Mouse (Mus musculus): ENCODE data around the gene Gja8.

The Gja8 gene

GRCm38 (mm10) chr3:96925920-96926319, at the start of gene Gja8:
TSS of gene Gja8 (minus strand) at chr3:96926020.
- no peak for DNase-seq (ENCODE audit: low read depth, low spot score)

GRCm38 (mm10) chr3:96974467-96974866, 48.6 kb upstream of the Gja8 start:
- DNase-seq (ENCODE audit: low read depth, low spot score), result no peak

GRCm38 (mm10) chr3:96970986-96971385, 45.2 kb upstream of the Gja8 start:
- no peak for DNase-seq (ENCODE audit: low read depth, low spot score)

- no peak for DNase-seq (ENCODE audit: low read depth, low spot score)
Observed at GRCm38 (mm10) chr3:96963088-96964034, 37.5 kb upstream of the Gja8 start.

GRCm38 (mm10) chr3:96960597-96960996, 34.8 kb upstream of the Gja8 start:
- no peak for DNase-seq (ENCODE audit: low read depth, low spot score)

- DNase-seq (ENCODE audit: low read depth, low spot score), result no peak
Observed at GRCm38 (mm10) chr3:96953489-96954233, 27.8 kb upstream of the Gja8 start.

GRCm38 (mm10) chr3:96942706-96943105, 16.9 kb upstream of the Gja8 start:
- DNase-seq (ENCODE audit: low read depth, low spot score), result no peak

- peak; percentile 87 for DNase-seq (ENCODE audit: low read depth, low spot score)
Observed at GRCm38 (mm10) chr3:96938738-96939137, 12.9 kb upstream of the Gja8 start.

- no peak for DNase-seq (ENCODE audit: low read depth, low spot score)
Observed at GRCm38 (mm10) chr3:96937606-96938005, 11.8 kb upstream of the Gja8 start.

- DNase-seq (ENCODE audit: low read depth, low spot score), result peak; percentile 82
Observed at GRCm38 (mm10) chr3:96936241-96936640, 10.4 kb upstream of the Gja8 start.

- DNase-seq (ENCODE audit: low read depth, low spot score), result no peak
Observed at GRCm38 (mm10) chr3:96931261-96931681, 5.5 kb upstream of the Gja8 start.

- DNase-seq (ENCODE audit: low read depth, low spot score), result no peak
Observed at GRCm38 (mm10) chr3:96924631-96925030, 1.2 kb downstream of the Gja8 start.

GRCm38 (mm10) chr3:96920991-96921390, 4.8 kb downstream of the Gja8 start:
- no peak for DNase-seq (ENCODE audit: low read depth, low spot score)

GRCm38 (mm10) chr3:96905592-96905991, 20.2 kb downstream of the Gja8 start:
- no peak for DNase-seq (ENCODE audit: low read depth, low spot score)

- DNase-seq (ENCODE audit: low read depth, low spot score), result peak; percentile 95
Observed at GRCm38 (mm10) chr3:96904851-96905541, 20.8 kb downstream of the Gja8 start, which contains the start of gene Gpr89. TSS of gene Gpr89 (minus strand) at chr3:96905346.

GRCm38 (mm10) chr3:96904393-96904792, 21.4 kb downstream of the Gja8 start, which contains the start of gene Gja5:
TSS of gene Gja5 (plus strand) at chr3:96904693.
- DNase-seq (ENCODE audit: low read depth, low spot score), result no peak

- DNase-seq (ENCODE audit: low read depth, low spot score), result no peak
Observed at GRCm38 (mm10) chr3:96902336-96902999, 23.4 kb downstream of the Gja8 start.

GRCm38 (mm10) chr3:96883690-96884089, 42.1 kb downstream of the Gja8 start:
- peak; percentile 26 for DNase-seq (ENCODE audit: low read depth, low spot score)

GRCm38 (mm10) chr3:96882061-96882849, 43.6 kb downstream of the Gja8 start:
- peak; percentile 56 for DNase-seq (ENCODE audit: low read depth, low spot score)

GRCm38 (mm10) chr3:96881557-96881956, 44.3 kb downstream of the Gja8 start:
- peak; percentile 51 for DNase-seq (ENCODE audit: low read depth, low spot score)
